Mouse (Mus musculus): ENCODE data around the gene Olfr643.

The Olfr643 gene

DNA sequence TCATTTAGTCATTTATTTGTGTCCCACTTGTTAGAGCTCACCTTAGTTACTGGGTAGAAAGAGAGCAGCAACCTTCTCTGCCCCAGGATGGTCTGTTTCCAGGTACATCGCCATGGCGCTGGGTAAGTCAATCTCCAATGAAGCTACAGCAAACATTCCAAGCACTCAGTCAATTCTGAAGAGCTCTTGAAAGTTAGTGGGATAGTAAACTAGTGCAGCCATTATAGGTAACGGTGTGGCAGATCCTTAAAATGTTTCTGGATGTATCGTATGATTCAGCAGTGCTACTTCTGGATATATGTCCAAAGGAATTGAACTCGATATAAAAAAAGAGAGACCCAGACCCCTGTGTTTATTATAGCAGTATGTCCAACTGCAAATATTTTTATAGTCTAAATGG, at the start of gene Olfr643:
Gene Olfr643 (minus strand): TSS at position 101 of the 400 bp plus-strand sequence.
- no peak for DNase-seq (ENCODE audit: low spot score)

DNA sequence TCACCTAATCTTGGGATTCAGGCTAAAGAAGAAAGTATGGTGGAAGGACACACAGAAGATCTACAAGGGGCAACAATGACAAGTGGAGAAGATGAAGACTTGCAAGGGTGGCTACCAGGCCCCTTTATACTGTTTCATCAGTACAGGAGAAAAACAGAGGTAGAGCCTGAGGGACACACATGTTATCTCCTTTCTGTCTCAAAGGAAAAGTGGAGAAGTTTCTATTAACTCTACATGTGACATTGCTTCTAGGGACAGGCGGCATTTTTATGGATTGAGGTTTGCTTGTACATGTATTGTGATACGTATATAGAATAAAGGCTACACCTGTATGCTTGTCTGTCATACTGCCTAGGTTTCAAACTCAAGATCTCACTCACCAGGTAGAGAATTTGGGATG, 46.1 kb upstream of the Olfr643 start, which contains the start of gene Olfr648:
Gene Olfr648 (minus strand): TSS at position 101 of the 400 bp plus-strand sequence.
- no peak for DNase-seq (ENCODE audit: low spot score)

DNA sequence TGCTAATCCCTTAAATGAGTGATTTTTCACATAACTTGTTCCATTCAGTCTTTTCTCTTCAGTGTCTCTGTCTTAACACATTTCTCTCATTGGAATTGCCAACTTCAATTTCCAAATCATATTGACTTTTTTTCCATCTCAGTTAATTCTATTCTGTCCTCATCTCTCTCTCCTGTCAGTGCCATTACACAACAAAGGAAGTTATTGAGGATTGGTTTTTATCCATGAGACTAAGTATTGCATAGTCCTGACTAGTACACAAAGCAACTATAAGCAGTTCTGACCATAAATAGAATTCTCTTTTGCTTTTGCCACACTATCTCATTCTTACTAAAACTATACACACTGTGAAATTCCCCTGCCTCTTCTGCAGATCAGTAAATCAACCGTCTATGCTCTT, 41.9 kb upstream of the Olfr643 start:
- no peak for DNase-seq (ENCODE audit: low spot score)

GRCm38 (mm10) chr7:104178422-104179054, 41.3 kb upstream of the Olfr643 start:
- DNase-seq (ENCODE audit: low spot score) = no peak

DNA sequence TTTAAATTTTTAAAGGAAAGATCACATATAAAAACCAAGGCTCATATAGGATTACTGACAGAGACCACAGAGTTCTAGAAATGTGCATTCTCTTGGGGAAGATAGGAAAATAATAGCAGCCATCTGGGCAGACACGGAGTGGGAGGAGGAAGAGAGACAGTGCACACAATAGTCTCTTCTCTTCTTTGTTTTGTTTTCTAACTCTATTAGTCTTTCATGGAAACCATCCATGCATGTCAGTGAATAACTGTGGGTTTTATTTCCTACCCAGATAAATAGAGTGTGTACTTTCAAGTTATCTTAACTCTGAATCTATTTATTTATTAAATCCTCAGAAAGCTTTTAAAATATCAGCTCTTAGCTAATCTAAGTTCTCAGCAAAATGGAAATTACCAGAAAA, 37.9 kb upstream of the Olfr643 start:
- DNase-seq (ENCODE audit: low spot score) = no peak

- peak; percentile 48 for DNase-seq (ENCODE audit: low spot score)
Measured at GRCm38 (mm10) chr7:104169634-104170204, 32.5 kb upstream of the Olfr643 start.

- DNase-seq (ENCODE audit: low spot score) = no peak
Measured at GRCm38 (mm10) chr7:104167105-104167504, 29.9 kb upstream of the Olfr643 start.

DNA sequence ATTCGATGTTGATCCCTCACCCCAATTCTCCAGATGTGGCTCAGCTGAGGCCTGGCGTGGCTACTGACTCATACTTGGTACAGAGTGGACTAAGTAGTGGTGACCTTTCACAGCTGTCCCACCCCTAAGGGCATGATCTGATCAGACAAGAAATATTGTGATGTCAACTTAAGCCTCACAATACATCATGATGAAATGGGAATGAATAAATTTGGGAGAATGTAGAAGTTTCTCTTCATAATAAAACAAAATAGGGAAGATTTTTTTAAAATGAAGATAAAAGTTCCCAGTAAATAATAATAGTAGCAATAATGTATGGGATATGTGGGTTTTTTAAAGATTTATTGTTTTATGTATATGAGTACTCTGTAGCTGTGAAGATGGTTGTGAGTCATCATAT, 13.3 kb upstream of the Olfr643 start, which contains the start of gene Ubqlnl:
Gene Ubqlnl (minus strand): TSS at position 101 of the 400 bp plus-strand sequence.
- DNase-seq (ENCODE audit: low spot score) = no peak

DNA sequence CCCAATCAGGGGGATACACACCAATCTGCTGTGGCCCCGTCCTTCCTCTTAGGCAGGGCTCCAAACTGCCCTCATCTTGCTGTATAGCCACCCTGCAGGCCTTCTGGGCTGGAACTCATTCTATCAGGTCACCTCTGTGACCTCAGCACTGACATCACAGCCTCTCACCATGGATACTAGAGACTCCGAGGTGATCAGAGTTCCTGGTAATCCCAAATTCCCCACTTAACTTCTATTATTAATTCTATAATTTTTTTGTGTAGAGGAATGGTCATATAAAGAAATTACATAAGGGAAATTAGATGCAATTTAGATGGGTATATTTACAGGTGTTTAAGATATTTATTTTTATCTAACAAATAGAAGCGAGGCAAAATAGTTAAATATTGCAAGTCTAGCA, 6.0 kb upstream of the Olfr643 start, which contains the start of gene Ubqln3:
Gene Ubqln3 (minus strand): TSS at position 101 of the 400 bp plus-strand sequence.
- no peak for DNase-seq (ENCODE audit: low spot score)

GRCm38 (mm10) chr7:104129726-104130125, 7.5 kb downstream of the Olfr643 start, which contains the start of gene Ubqln5:
TSS of gene Ubqln5 (minus strand) at chr7:104129826.
- DNase-seq (ENCODE audit: low spot score) = no peak

DNA sequence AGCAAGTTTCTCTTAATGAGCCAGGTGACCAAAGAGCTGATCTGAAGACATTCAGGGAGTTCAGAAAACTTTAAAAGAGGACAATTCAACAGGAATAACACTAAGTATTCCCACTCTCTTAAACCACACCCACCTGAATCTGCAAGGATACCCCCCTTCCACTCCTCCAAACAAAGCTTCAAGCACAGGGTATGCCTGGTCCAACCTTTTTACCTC, 32.5 kb downstream of the Olfr643 start, which contains the start of gene Olfr646:
Gene Olfr646 (plus strand): TSS at position 117 of the 216 bp plus-strand sequence.
- no peak for DNase-seq (ENCODE audit: low spot score)

DNA sequence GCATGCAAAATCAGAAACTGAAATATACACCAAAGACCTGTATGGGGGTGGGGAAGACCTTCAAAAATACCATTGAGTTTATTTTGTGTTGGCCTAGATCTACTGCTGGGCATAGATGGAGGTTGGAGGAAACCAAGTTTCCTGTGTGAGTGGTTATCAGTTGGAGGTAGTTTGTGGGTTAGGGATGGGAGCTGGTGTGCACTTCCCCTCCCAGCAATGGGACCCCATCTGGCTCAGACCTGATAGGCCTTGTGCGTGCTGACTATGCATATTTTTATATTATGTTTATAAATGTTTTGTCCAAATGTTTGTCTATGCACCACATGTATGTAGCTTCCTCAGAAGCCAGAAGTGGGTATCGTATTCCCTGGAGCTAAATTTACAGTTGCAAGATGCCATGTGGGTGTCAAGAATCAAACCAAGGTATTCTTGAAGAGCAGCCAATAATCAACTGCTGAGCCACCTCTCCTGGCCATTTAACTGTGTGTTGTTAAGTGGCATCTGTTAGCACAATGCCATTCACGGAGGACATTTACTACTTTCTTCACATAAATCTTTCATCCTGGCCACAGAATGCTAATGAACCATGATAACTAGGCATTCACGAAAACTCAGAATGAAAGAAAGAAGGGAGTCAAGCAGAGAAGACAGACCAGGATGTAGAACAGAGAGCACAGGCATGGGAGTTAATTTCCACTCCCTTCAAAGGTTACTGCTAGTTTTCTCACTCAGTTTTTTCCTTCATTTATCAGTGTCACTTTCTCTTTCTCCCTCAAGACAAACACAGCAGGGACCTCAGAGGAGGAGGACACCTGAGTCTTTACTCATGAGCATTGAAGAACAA, 33.1 kb downstream of the Olfr643 start:
- no peak for DNase-seq (ENCODE audit: low spot score)

- DNase-seq (ENCODE audit: low spot score) = no peak
Measured at GRCm38 (mm10) chr7:104085365-104085764, 51.8 kb downstream of the Olfr643 start, which contains the start of gene Olfr645. TSS of gene Olfr645 (minus strand) at chr7:104085465.

GRCm38 (mm10) chr7:104071769-104072168, 65.4 kb downstream of the Olfr643 start, which contains the start of gene Olfr644:
TSS of gene Olfr644 (minus strand) at chr7:104071869.
- no peak for DNase-seq (ENCODE audit: low spot score)

DNA sequence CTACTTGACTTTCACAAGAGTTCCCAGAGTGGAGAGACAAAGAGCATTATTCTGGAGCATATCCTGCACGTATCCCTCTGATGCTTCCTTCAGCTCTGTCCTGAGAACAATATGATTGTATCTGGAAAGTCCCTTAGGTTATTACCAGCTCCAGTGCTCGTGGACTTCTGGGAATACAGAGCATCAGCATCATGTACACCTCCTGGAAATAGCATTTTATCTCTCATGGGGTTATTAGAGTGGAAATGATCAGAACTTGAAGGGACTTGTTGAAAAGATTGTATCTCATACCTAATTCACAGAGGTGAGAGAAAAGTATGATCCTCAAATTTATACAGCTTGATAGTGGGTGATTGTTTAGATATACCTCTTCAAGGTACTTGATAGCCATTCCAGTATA, 75.9 kb downstream of the Olfr643 start, which contains the start of gene 4930516K23Rik:
Gene 4930516K23Rik (minus strand): TSS at position 101 of the 400 bp plus-strand sequence.
- DNase-seq (ENCODE audit: low spot score) = no peak

DNA sequence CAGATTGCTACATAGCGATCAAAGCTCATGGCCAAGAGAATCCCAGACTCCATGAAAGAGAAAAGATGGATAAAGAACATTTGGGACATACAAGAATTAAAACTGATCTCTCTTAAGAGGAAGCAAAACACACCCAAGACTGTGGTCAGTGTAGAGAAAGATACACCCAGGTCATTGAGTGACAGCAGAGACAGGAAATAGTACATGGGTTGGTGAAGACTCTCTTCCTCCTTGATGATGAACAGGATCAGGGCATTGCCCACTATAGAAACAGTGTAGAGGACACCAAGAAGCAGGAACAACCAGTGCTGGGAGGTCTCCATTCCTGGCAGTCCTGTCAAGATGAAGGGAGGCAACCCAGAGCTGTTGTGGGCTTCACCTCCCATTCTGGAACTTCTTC, 78.0 kb downstream of the Olfr643 start:
- DNase-seq (ENCODE audit: low spot score) = no peak

DNA sequence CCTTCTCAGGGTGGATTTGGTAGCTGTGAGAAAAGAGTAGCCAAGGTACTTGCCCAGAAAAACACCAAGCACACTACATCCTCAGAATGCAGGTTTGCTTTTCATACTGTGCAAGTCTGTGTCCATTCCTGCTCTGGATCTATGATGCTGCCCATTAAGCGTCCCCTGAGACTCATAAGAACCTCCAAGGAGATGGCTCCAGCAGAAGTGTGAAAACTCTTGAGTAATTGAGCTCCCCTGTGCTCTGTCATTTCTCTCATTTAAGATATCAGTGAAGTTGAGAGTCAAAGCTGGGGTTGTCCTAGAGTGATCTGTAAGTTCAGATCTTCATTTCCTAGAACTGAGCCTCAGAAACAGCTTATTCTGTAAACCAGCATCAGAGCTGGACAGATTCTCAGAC, 84.6 kb downstream of the Olfr643 start, which contains the start of gene Olfr642:
Gene Olfr642 (minus strand): TSS at position 101 of the 400 bp plus-strand sequence.
- no peak for DNase-seq (ENCODE audit: low spot score)

DNA sequence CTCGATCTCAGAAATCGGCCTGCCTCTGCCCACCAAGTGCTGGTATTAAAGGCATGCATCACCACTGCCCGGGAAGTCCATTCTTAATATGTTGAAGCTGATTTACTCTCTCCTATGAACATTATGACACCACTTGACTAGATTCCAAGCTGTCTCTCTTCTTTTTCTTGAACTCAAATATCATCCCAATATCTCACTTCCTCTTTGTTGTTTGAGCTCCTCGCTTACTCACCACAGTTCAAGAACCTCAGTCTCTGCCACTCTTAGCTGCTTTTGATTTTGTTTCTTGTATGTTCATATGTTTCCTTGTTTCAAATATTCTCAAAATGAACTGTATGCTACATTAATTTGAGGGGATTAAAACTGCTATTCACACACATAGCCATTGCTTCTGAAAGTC, 86.5 kb downstream of the Olfr643 start:
- DNase-seq (ENCODE audit: low spot score) = no peak

- no peak for DNase-seq (ENCODE audit: low spot score)
Measured at GRCm38 (mm10) chr7:104035145-104035544, 102.1 kb downstream of the Olfr643 start, which contains the start of gene Olfr641. TSS of gene Olfr641 (plus strand) at chr7:104035445.

GRCm38 (mm10) chr7:104026978-104027377, 110.2 kb downstream of the Olfr643 start:
- no peak for DNase-seq (ENCODE audit: low spot score)

- no peak for DNase-seq (ENCODE audit: low spot score)
Measured at GRCm38 (mm10) chr7:104025473-104025872, 111.7 kb downstream of the Olfr643 start, which contains the start of gene Olfr640. TSS of gene Olfr640 (minus strand) at chr7:104025573.

GRCm38 (mm10) chr7:104021651-104022050, 115.6 kb downstream of the Olfr643 start:
- DNase-seq (ENCODE audit: low spot score) = no peak
